Mouse (Mus musculus): ENCODE measurements at regions not wholly inside any gene's neighbourhood (a gene's known extent, or its start where the extent isn't known, plus 50 kb on each side); places are given as distances from the start of the nearest gene placed in this dataset.
A peak's percentile ranks its signal among the peaks of the same experiment; 100 is the strongest.

GRCm38 (mm10) chr15:25093758-25094157 lies 319.8 kb downstream of the Basp1 start:
- Histone ChIP-seq H3K9ac (replicated peaks; ENCODE audit: low read depth, low read length) (no peak overlapping the region), H3K27ac (ENCODE audit: low read depth) (no peak overlapping the region), H3K4me3 (ENCODE audit: low read depth, low read length) (no peak overlapping the region), H3K4me2 (ENCODE audit: low read depth, low read length) (no peak overlapping the region), H3K4me1 (ENCODE audit: control insufficient read depth, insufficient read depth) (no peaks in the 10 kb centered on the region), H3K36me3 (replicated peaks; ENCODE audit: control insufficient read depth, insufficient read depth, low read length) (no peaks in the 10 kb centered on the region), H3K9me3 (replicated peaks; ENCODE audit: control insufficient read depth, low read length) (no peaks in the 10 kb centered on the region), H3K27me3 (ENCODE audit: control insufficient read depth, insufficient read depth, low read length) (no peaks in the 10 kb centered on the region)
- no peak for ATAC-seq (ENCODE audit: insufficient read depth, low read depth)
- TF ChIP-seq EP300 (IDR thresholded peaks at IDR 0.05; ENCODE audit: low read depth), result no peak
- TF ChIP-seq CTCF (IDR thresholded peaks at IDR 0.05; ENCODE audit: low read depth), result no peak
- DNase-seq (ENCODE audit: low spot score), result no peak
- 36% methylated on average over 6 of the region's 6 CpGs for WGBS

- no peaks in the 10 kb centered on the region for H3K9me3 ChIP-seq (replicated peaks; ENCODE audit: control insufficient read depth, low read length)
- ATAC-seq (ENCODE audit: insufficient read depth, low read depth) (no peak), DNase-seq (ENCODE audit: low spot score) (no peak)
- H3K4me1 ChIP-seq (ENCODE audit: control insufficient read depth, insufficient read depth), result no peaks in the 10 kb centered on the region
- H3K4me2 ChIP-seq (ENCODE audit: low read depth, low read length), result no peak overlapping the region
- no peak overlapping the region for H3K9ac ChIP-seq (replicated peaks; ENCODE audit: low read depth, low read length)
- no peaks in the 10 kb centered on the region for H3K36me3 ChIP-seq (replicated peaks; ENCODE audit: control insufficient read depth, insufficient read depth, low read length)
- no peak overlapping the region for H3K27ac ChIP-seq (ENCODE audit: low read depth)
- H3K27me3 ChIP-seq (ENCODE audit: control insufficient read depth, insufficient read depth, low read length), result no peaks in the 10 kb centered on the region
- no peak overlapping the region for H3K4me3 ChIP-seq (ENCODE audit: low read depth, low read length)
- WGBS, result 83% methylated on average over 1 of the region's 1 CpGs
- no peak for TF ChIP-seq CTCF (IDR thresholded peaks at IDR 0.05; ENCODE audit: low read depth)
- TF ChIP-seq EP300 (IDR thresholded peaks at IDR 0.05; ENCODE audit: low read depth), result no peak
Observed at GRCm38 (mm10) chr15:25069701-25070100, 343.9 kb downstream of the Basp1 start.

GRCm38 (mm10) chr15:25059347-25059746 lies 354.2 kb downstream of the Basp1 start:
- no peak overlapping the region for H3K27ac ChIP-seq (ENCODE audit: low read depth)
- TF ChIP-seq EP300 (IDR thresholded peaks at IDR 0.05; ENCODE audit: low read depth) (no peak), CTCF (IDR thresholded peaks at IDR 0.05; ENCODE audit: low read depth) (no peak)
- no peaks in the 10 kb centered on the region for H3K4me1 ChIP-seq (ENCODE audit: control insufficient read depth, insufficient read depth)
- H3K9me3 ChIP-seq (replicated peaks; ENCODE audit: control insufficient read depth, low read length), result no peaks in the 10 kb centered on the region
- H3K27me3 ChIP-seq (ENCODE audit: control insufficient read depth, insufficient read depth, low read length), result no peaks in the 10 kb centered on the region
- H3K9ac ChIP-seq (replicated peaks; ENCODE audit: low read depth, low read length), result no peak overlapping the region
- ATAC-seq (ENCODE audit: insufficient read depth, low read depth) (no peak), DNase-seq (ENCODE audit: low spot score) (no peak)
- no peaks in the 10 kb centered on the region for H3K36me3 ChIP-seq (replicated peaks; ENCODE audit: control insufficient read depth, insufficient read depth, low read length)
- no peak overlapping the region for H3K4me3 ChIP-seq (ENCODE audit: low read depth, low read length)
- no peak overlapping the region for H3K4me2 ChIP-seq (ENCODE audit: low read depth, low read length)

- Histone ChIP-seq H3K4me3 (ENCODE audit: low read depth, low read length) (no peak overlapping the region), H3K27me3 (ENCODE audit: control insufficient read depth, insufficient read depth, low read length) (no peaks in the 10 kb centered on the region), H3K4me2 (ENCODE audit: low read depth, low read length) (no peak overlapping the region), H3K9me3 (replicated peaks; ENCODE audit: control insufficient read depth, low read length) (no peaks in the 10 kb centered on the region), H3K9ac (replicated peaks; ENCODE audit: low read depth, low read length) (no peak overlapping the region), H3K4me1 (ENCODE audit: control insufficient read depth, insufficient read depth) (no peaks in the 10 kb centered on the region), H3K27ac (ENCODE audit: low read depth) (no peak overlapping the region), H3K36me3 (replicated peaks; ENCODE audit: control insufficient read depth, insufficient read depth, low read length) (no peaks in the 10 kb centered on the region)
- 14% methylated on average over 1 of the region's 1 CpGs for WGBS
- ATAC-seq (ENCODE audit: insufficient read depth, low read depth) (no peak), DNase-seq (ENCODE audit: low spot score) (peak; percentile 19)
- TF ChIP-seq CTCF (IDR thresholded peaks at IDR 0.05; ENCODE audit: low read depth) (peak; percentile 58), EP300 (IDR thresholded peaks at IDR 0.05; ENCODE audit: low read depth) (no peak)
Observed at GRCm38 (mm10) chr15:25047875-25048274, 365.7 kb downstream of the Basp1 start.

GRCm38 (mm10) chr15:25046514-25047138 lies 366.9 kb downstream of the Basp1 start:
- H3K36me3 ChIP-seq (replicated peaks; ENCODE audit: control insufficient read depth, insufficient read depth, low read length), result no peaks in the 10 kb centered on the region
- 39% methylated on average over 5 of the region's 5 CpGs for WGBS
- no peak overlapping the region for H3K4me3 ChIP-seq (ENCODE audit: low read depth, low read length)
- TF ChIP-seq CTCF (IDR thresholded peaks at IDR 0.05; ENCODE audit: low read depth) (no peak), EP300 (IDR thresholded peaks at IDR 0.05; ENCODE audit: low read depth) (no peak)
- ATAC-seq (ENCODE audit: insufficient read depth, low read depth) (no peak), DNase-seq (ENCODE audit: low spot score) (no peak)
- no peaks in the 10 kb centered on the region for H3K4me1 ChIP-seq (ENCODE audit: control insufficient read depth, insufficient read depth)
- no peak overlapping the region for H3K4me2 ChIP-seq (ENCODE audit: low read depth, low read length)
- H3K27me3 ChIP-seq (ENCODE audit: control insufficient read depth, insufficient read depth, low read length), result no peaks in the 10 kb centered on the region
- H3K9ac ChIP-seq (replicated peaks; ENCODE audit: low read depth, low read length), result no peak overlapping the region
- H3K9me3 ChIP-seq (replicated peaks; ENCODE audit: control insufficient read depth, low read length), result no peaks in the 10 kb centered on the region
- no peak overlapping the region for H3K27ac ChIP-seq (ENCODE audit: low read depth)

- Histone ChIP-seq H3K4me2 (ENCODE audit: low read depth, low read length) (no peak overlapping the region), H3K9ac (replicated peaks; ENCODE audit: low read depth, low read length) (no peak overlapping the region), H3K27ac (ENCODE audit: low read depth) (no peak overlapping the region), H3K27me3 (ENCODE audit: control insufficient read depth, insufficient read depth, low read length) (no peaks in the 10 kb centered on the region), H3K36me3 (replicated peaks; ENCODE audit: control insufficient read depth, insufficient read depth, low read length) (no peaks in the 10 kb centered on the region), H3K4me1 (ENCODE audit: control insufficient read depth, insufficient read depth) (no peaks in the 10 kb centered on the region), H3K4me3 (ENCODE audit: low read depth, low read length) (no peak overlapping the region), H3K9me3 (replicated peaks; ENCODE audit: control insufficient read depth, low read length) (no peaks in the 10 kb centered on the region)
- WGBS, result 80% methylated on average over 3 of the region's 3 CpGs
- ATAC-seq (ENCODE audit: insufficient read depth, low read depth) (no peak), DNase-seq (ENCODE audit: low spot score) (no peak)
- TF ChIP-seq CTCF (IDR thresholded peaks at IDR 0.05; ENCODE audit: low read depth) (no peak), EP300 (IDR thresholded peaks at IDR 0.05; ENCODE audit: low read depth) (no peak)
Observed at GRCm38 (mm10) chr15:25036231-25036630, 377.3 kb downstream of the Basp1 start.

Data from heart, postnatal 0 days (tissue).